Mouse (Mus musculus) c-Kit-positive CD71-negative TER-119-negative erythroid progenitor cells, embryonic 14.5 days (primary cell): ENCODE data around the gene Stat4.
A peak's percentile ranks its signal among the peaks of the same experiment; 100 is the strongest.

ENCODE experiments used
- DNase-seq: peaks from one replicate; pipeline ENCODE4 v3.0.0-alpha.2; 2013; ENCODE audit warnings: low read depth

The Stat4 gene

GRCm38 (mm10) chr1:52146214-52146970 is 159.4 kb downstream of the Stat4 start:
- peak; percentile 47 for DNase-seq

- DNase-seq, result no peak
Measured at GRCm38 (mm10) chr1:52147431-52147830, 160.5 kb downstream of the Stat4 start.

GRCm38 (mm10) chr1:52148178-52148577 is 161.2 kb downstream of the Stat4 start:
- DNase-seq, result no peak

- no peak for DNase-seq
Measured at GRCm38 (mm10) chr1:52148696-52149095, 161.7 kb downstream of the Stat4 start.

GRCm38 (mm10) chr1:52149934-52150346 is 163.0 kb downstream of the Stat4 start:
- no peak for DNase-seq

- no peak for DNase-seq
Measured at GRCm38 (mm10) chr1:52150676-52151075, 163.7 kb downstream of the Stat4 start.

- no peak for DNase-seq
Measured at GRCm38 (mm10) chr1:52151166-52151565, 164.2 kb downstream of the Stat4 start.

GRCm38 (mm10) chr1:52152369-52152768 is 165.4 kb downstream of the Stat4 start:
- DNase-seq, result no peak

GRCm38 (mm10) chr1:52152936-52153335 is 166.0 kb downstream of the Stat4 start:
- DNase-seq, result no peak

GRCm38 (mm10) chr1:52154890-52155289 is 167.9 kb downstream of the Stat4 start:
- DNase-seq, result no peak

GRCm38 (mm10) chr1:52156351-52156750 is 169.4 kb downstream of the Stat4 start:
- no peak for DNase-seq
